Mouse (Mus musculus) v-Abl transformed pro-B cells (cell line): ENCODE data around the gene Fam104a.

Experiments
- in situ Hi-C, 2 experiments: fragments of 400-800 bp; cut with MboI; formaldehyde crosslinking; loops; one replicate each; pipeline ENCODE4 v1.15.1; 2025; ENCODE audit not compliant: unreplicated experiment in 2 of 2

The Fam104a gene

DNA sequence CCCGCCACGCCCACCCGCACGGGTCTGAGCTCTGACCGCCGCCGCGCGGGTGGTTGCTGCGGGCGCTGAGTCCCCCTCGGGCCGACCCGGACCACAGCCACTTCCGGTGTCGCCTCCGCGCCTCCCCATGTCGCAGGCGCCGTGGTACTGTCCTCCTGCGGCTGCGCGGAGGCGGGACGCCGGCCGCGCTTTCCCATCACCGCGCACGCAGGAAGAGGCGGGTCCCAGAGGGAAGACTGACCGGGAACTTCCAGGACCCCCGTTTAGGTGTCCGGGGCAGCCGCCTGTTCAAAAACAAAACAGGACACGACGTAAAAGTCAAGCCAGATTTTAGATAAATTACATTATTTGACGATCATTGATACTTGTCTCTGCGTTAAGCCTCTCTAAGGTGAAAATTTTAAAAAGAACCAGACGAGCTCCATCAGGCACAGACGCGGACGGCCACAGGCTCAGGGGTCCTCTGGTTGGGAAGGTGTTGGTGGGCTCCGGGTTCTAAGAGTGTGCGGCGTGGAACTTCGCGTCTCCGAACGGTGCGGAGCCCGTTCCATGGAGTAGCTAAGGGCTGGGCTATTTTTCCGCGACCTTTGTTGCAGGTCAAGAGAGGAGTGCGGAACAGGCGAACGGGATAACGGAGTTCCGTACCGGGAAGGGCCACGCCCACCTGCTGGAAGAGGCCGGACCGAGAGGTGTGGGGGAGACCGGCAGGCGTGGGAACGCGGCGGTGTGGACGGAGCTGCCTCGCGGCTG, at the start of gene Fam104a, which contains the start of gene D11Wsu47e:
Fam104a (minus strand) TSS at position 199 of the 750 bp plus-strand sequence.
D11Wsu47e (plus strand) TSS at position 456 of the 750 bp plus-strand sequence.
- in situ Hi-C loops: loop anchor here (5.0 to 25.0 kb wide), 3 partner anchors 37 to 1478 kb away; partner anchors contain the start of genes Cog1 (in 2 of the 2) and Slc9a3r1 (in 1 of the 2)

- in situ Hi-C loops: no loop called here
Observed at GRCm38 (mm10) chr11:113731945-113732612, 48.1 kb upstream of the Fam104a start.

DNA sequence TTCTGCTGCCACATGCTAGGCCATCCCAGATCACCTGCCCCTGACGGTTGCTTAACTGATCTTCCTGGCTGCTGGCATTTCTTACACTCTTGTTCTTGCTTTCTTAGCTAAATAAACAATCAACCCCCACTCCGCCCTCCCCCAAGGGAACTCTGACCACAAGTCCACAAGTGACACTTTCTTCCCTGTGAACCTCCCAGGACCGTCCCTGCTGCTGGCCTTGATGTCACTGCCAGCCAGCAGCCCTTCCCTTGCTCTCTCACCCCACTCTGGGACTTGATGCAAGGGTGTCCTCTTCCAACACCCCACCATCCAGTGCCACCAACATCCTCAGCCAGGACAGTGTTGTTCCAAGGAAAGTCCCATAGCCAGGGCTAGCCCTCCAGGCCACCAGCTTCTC, 46.9 kb upstream of the Fam104a start:
- in situ Hi-C loops: no loop called here

DNA sequence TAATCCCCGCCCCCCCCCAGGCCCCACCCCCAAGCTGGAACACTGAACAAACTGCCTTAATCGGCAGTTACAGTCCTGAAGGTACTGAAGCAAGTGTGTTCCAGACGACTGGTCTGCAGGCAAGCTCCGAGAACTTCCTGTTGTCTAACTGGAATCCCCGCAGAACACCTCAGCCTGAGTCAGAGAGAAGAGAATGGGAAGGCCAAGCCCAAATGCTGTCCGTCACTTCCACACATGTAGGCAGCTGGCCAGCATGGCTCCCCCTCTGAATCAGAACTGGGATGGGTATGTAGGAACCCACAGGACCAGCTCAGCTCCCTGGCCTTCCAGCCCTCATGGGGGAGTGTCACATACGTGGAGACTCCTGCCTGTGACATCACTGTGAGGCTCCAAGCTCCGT, 46.0 kb upstream of the Fam104a start:
- in situ Hi-C loops: no loop called here

DNA sequence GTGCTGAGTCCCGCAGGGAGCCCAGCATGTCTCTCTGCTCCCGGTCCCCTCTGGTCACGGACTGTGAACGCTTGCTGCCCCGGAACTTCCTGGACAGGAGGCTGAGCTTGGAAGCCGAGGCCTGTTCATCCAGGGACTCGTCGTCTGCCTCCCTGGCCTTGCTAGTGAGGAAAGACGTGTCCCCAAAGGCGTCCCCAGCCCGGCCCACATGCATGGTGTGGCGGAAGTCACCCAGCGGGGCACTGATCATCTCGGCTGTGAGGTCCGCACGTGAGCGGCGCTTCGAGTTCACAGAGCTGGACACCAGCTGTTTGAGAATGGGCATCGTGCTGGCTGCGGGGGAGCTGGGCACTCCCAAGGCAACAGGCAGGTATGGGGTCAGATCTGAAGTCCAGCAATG, 45.3 kb upstream of the Fam104a start:
- in situ Hi-C loops: no loop called here

- in situ Hi-C loops: no loop called here
Observed at GRCm38 (mm10) chr11:113727992-113728391, 44.0 kb upstream of the Fam104a start.

GRCm38 (mm10) chr11:113726994-113727888, 43.3 kb upstream of the Fam104a start:
- in situ Hi-C loops: no loop called here

DNA sequence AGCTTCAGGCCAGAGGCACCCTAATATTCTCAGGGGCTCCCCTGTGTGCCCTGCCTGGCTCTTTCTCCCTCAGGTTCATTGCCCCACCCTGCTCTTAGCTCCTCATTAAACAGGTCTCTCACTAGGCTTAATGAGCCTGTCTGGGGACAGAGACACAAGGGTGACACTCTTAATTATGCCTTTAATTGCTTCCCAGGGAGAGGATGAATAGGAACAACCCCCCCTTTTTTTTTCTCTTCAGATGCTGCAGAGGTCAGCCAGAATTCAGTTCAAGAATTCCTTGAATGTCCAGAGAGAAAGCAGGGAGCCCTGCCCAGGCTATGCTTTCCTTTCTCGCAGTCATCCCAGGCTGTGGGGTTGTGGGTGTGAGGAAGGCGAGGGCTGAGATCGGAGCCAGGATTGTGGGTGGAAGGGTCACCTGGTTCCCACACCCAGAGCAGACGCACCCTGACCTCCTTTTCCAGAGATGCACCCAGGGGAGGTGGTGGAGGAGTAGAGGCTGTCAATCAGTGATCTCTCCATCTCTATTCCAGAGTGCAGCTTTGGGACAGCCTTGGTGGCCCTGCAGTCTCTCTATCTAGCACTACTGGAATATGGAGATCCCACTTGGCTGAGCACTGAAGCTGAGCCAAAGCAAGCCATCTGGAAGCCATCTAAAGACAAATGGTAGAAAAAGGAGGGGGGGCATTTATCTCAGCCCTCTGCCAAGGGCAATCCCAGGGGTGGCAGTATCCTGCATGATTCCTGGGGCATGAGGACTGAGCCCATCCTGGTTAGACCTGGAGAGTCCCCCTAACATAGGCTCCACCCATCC, 41.5 kb upstream of the Fam104a start:
- in situ Hi-C loops: no loop called here

DNA sequence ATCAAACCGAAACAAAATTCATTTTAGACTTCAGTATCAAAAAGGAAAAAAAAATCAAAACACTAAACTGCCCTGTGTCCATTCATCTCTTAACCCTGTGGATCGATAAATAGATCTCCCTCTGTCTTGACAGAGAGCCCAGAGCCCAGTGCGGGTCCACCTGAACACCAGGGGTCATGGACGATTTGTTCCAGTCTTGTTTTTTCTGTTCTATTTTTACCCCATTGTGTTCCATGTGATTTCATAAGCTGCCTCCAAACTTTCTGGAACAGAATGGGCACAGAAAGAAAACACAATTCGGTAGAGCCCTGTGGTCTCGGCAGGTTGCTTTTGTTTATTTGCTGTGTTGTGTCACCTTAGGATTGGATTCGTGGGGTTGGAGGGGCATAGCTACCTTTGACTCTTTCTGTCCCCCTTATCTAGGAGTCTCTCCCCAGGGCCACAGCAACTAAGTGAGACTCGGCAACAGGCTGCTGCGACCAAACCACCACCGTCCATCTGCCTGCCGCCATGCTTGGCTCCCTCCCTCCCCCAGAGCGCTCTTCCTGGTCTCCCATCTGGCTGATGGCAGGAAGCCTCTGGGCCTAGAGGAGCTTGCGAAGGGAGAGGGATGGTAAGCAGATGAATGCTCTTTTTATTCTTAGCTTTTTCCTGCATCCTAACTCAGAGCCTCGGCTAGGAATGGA, 38.6 kb upstream of the Fam104a start:
- in situ Hi-C loops: loop anchor here in 1 of 2 experiments (25.0 kb wide), 1 partner anchor 1190 kb away; no protein-coding TSS in a partner anchor

GRCm38 (mm10) chr11:113717767-113718424, 33.9 kb upstream of the Fam104a start:
- in situ Hi-C loops: loop anchor here in 1 of 2 experiments (25.0 kb wide), 1 partner anchor 1194 kb away; no protein-coding TSS in a partner anchor

- in situ Hi-C loops: loop anchor here in 1 of 2 experiments (25.0 kb wide), 1 partner anchor 1196 kb away; no protein-coding TSS in a partner anchor
Observed at GRCm38 (mm10) chr11:113716132-113716531, 32.2 kb upstream of the Fam104a start.

DNA sequence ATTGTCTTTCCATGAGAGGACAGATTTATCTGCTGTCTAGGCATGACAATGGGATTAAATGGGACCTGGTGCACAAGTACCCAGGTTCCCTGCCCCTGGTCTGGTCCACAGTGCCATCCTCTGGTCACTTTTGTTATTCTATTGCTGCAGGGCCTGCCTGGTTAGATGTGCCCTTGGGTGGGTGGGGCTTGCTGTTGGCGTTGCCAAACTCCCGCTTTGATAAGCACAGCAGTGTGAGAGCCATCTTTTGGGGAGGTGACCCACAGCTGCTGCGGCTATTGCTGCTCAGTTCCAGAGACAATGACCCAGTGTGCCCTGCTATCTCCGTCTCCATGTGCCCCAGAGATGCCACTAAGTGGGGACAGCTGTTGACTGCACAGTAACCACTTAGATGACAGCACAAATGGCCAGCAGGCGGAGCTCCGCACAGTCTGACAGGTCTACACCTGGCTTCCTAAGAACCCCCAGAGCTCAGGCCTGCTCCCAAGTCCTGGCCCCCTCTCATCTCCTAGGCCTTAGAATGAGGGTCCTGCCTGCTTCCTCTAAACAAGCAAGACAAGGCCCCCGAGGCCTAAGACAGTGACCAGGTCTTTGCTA, 31.2 kb upstream of the Fam104a start:
- in situ Hi-C loops: loop anchor here in 1 of 2 experiments (25.0 kb wide), 1 partner anchor 1197 kb away; no protein-coding TSS in a partner anchor

GRCm38 (mm10) chr11:113711061-113711460, 27.1 kb upstream of the Fam104a start:
- in situ Hi-C loops: loop anchor here in 1 of 2 experiments (25.0 kb wide), 1 partner anchor 1201 kb away; no protein-coding TSS in a partner anchor

GRCm38 (mm10) chr11:113710257-113710777, 26.4 kb upstream of the Fam104a start:
- in situ Hi-C loops: loop anchor here in 1 of 2 experiments (25.0 kb wide), 1 partner anchor 1202 kb away; no protein-coding TSS in a partner anchor

DNA sequence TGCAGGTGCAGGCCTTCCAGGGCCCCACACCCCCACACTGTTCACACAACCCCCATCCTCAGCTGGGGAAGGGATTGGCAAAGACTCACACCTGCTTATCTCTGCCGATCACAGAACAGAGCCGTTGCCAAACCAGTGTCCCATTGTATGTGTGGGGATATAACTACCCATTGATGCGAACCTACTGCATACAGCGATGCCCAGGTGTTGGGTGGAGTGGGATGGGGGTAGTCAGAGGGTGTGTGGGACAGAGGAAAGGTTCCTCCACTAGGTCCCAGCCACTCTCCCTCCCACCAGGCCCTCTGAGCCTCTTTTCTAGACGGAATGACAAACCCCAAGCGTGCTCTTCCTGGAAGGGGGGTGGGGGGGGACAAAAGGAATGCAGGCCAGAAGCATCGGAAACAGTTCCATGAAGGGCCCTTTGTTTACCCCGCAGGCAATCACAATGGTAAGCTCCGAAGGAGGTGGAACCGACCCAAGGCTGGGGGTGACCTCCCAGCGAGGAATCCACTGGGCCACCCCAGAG, 25.8 kb upstream of the Fam104a start, which contains the start of gene Cpsf4l:
Cpsf4l (minus strand) TSS at position 287 of the 526 bp plus-strand sequence.
- in situ Hi-C loops: loop anchor here (10.0 to 25.0 kb wide), 2 partner anchors 925 to 1203 kb away; no protein-coding TSS in a partner anchor

DNA sequence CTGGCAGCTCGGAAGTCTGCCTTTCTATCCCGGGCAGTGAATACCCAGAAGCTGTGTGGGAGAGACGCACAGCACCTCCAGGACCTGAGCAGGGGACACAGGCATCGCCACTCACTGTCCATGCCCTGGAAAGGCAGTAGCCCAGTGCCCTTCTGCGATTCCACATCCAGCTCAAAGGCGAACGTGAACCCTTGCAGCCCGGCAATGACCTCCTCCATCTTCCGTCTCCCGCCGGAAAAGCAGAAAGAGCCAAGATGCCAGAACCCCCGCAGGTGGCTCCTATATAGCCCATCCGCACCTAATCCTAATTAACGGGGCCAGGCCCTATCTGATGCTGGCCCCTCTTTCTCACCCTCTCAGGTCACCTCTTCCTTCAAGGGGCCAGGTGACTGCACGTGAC, 25.3 kb upstream of the Fam104a start:
- in situ Hi-C loops: loop anchor here (10.0 to 25.0 kb wide), 2 partner anchors 926 to 1203 kb away; no protein-coding TSS in a partner anchor

GRCm38 (mm10) chr11:113708629-113709213, 24.8 kb upstream of the Fam104a start:
- in situ Hi-C loops: loop anchor here (10.0 to 25.0 kb wide), 2 partner anchors 926 to 1204 kb away; no protein-coding TSS in a partner anchor
